Mouse (Mus musculus): ENCODE measurements around the gene Fbxl5.

The Fbxl5 gene

GRCm38 (mm10) chr5:43821538-43821937, at the start of gene Fbxl5:
Gene Fbxl5, minus strand, starts transcription at chr5:43821638.
- DNase-seq (ENCODE audit: low read depth, low spot score), result no peak

GRCm38 (mm10) chr5:43868711-43869600, 47.5 kb upstream of the Fbxl5 start:
- DNase-seq (ENCODE audit: low read depth, low spot score), result peak; percentile 45

- no peak for DNase-seq (ENCODE audit: low read depth, low spot score)
Measured at GRCm38 (mm10) chr5:43868253-43868652, 46.8 kb upstream of the Fbxl5 start, which contains the start of gene Cd38. Gene Cd38, plus strand, starts transcription at chr5:43868553.

GRCm38 (mm10) chr5:43865316-43865715, 43.9 kb upstream of the Fbxl5 start:
- DNase-seq (ENCODE audit: low read depth, low spot score), result no peak

- no peak for DNase-seq (ENCODE audit: low read depth, low spot score)
Measured at GRCm38 (mm10) chr5:43863642-43864041, 42.2 kb upstream of the Fbxl5 start.

GRCm38 (mm10) chr5:43860670-43861431, 39.4 kb upstream of the Fbxl5 start:
- peak; percentile 33 for DNase-seq (ENCODE audit: low read depth, low spot score)

GRCm38 (mm10) chr5:43860096-43860495, 38.7 kb upstream of the Fbxl5 start:
- no peak for DNase-seq (ENCODE audit: low read depth, low spot score)

- DNase-seq (ENCODE audit: low read depth, low spot score), result no peak
Measured at GRCm38 (mm10) chr5:43859663-43860062, 38.2 kb upstream of the Fbxl5 start.

GRCm38 (mm10) chr5:43855769-43856168, 34.3 kb upstream of the Fbxl5 start:
- no peak for DNase-seq (ENCODE audit: low read depth, low spot score)

- no peak for DNase-seq (ENCODE audit: low read depth, low spot score)
Measured at GRCm38 (mm10) chr5:43853868-43854488, 32.5 kb upstream of the Fbxl5 start.

- DNase-seq (ENCODE audit: low read depth, low spot score), result no peak
Measured at GRCm38 (mm10) chr5:43853096-43853867, 31.8 kb upstream of the Fbxl5 start.

GRCm38 (mm10) chr5:43848275-43848674, 26.8 kb upstream of the Fbxl5 start:
- DNase-seq (ENCODE audit: low read depth, low spot score), result no peak

GRCm38 (mm10) chr5:43847555-43847954, 26.1 kb upstream of the Fbxl5 start:
- no peak for DNase-seq (ENCODE audit: low read depth, low spot score)

- DNase-seq (ENCODE audit: low read depth, low spot score), result no peak
Measured at GRCm38 (mm10) chr5:43846227-43846626, 24.8 kb upstream of the Fbxl5 start.

- DNase-seq (ENCODE audit: low read depth, low spot score), result no peak
Measured at GRCm38 (mm10) chr5:43845646-43846045, 24.2 kb upstream of the Fbxl5 start.

GRCm38 (mm10) chr5:43845083-43845482, 23.6 kb upstream of the Fbxl5 start:
- no peak for DNase-seq (ENCODE audit: low read depth, low spot score)

GRCm38 (mm10) chr5:43842576-43843155, 21.2 kb upstream of the Fbxl5 start:
- DNase-seq (ENCODE audit: low read depth, low spot score), result no peak

- DNase-seq (ENCODE audit: low read depth, low spot score), result no peak
Measured at GRCm38 (mm10) chr5:43842011-43842285, 20.5 kb upstream of the Fbxl5 start.

GRCm38 (mm10) chr5:43841144-43842010, 19.9 kb upstream of the Fbxl5 start:
- DNase-seq (ENCODE audit: low read depth, low spot score), result no peak

- no peak for DNase-seq (ENCODE audit: low read depth, low spot score)
Measured at GRCm38 (mm10) chr5:43837372-43837771, 15.9 kb upstream of the Fbxl5 start.

Data from WW6 (cell line).